Mouse (Mus musculus): Measurements from ENCODE around the gene Olfr259.

Gene Olfr259

GRCm38 (mm10) chr2:87114467-87114866 lies at the start of gene Olfr259:
Olfr259 (minus strand) TSS chr2:87114567.
- no peak for DNase-seq

- DNase-seq = no peak
Measured at GRCm38 (mm10) chr2:87152524-87152923, 38.2 kb upstream of the Olfr259 start, which contains the start of gene Olfr1111. Olfr1111 (minus strand) TSS chr2:87152624.

- DNase-seq = no peak
Measured at GRCm38 (mm10) chr2:87140200-87140599, 25.8 kb upstream of the Olfr259 start, which contains the start of gene Olfr1110. Olfr1110 (minus strand) TSS chr2:87140300.

- DNase-seq = no peak
Measured at GRCm38 (mm10) chr2:87095908-87096307, 18.5 kb downstream of the Olfr259 start, which contains the start of gene Olfr1109. Olfr1109 (minus strand) TSS chr2:87096008.

- DNase-seq = no peak
Measured at GRCm38 (mm10) chr2:87075717-87076116, 38.6 kb downstream of the Olfr259 start, which contains the start of gene Olfr1107. Olfr1107 (minus strand) TSS chr2:87075817.

Measured in kidney, adult 9 months (tissue).